Mouse (Mus musculus) heart, postnatal 10 days (tissue): ENCODE measurements at regions not wholly inside any gene's neighbourhood (a gene's known extent, or its start where the extent isn't known, plus 50 kb on each side); places are given as distances from the start of the nearest gene placed in this dataset.
A peak's percentile ranks its signal among the peaks of the same experiment; 100 is the strongest.

ENCODE experiments used
- DNase-seq, 2 experiments: peaks; one replicate each; pipeline ENCODE4 v3.0.0; 2021
- intact Hi-C: fragments of 180-260 bp; cut with DNase I; formaldehyde crosslinking; loops from one replicate; pipeline ENCODE4 v1.15.1; 2025

DNA sequence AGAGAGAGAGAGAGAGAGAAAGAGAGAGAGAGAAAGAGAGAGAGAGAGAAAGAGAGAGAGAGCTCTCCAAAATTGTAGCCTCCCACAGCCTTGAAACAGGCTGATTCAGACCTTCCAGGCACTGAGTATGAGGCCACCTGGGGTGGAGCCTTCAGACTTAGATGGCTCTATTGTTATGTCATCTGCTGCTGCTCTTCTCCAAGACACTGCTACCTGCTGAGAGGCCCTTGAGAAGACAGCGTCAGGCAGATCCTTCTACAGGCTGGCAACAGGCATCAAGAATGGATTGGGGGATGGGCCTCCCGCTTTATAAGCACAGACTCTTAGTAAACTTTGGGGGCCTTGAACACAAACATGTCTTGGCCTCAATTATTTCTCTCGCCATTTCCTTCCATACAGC lies 1340.9 kb upstream of the Adgrl3 start:
- intact Hi-C loops, result no loop called here
- DNase-seq, result no peak

DNA sequence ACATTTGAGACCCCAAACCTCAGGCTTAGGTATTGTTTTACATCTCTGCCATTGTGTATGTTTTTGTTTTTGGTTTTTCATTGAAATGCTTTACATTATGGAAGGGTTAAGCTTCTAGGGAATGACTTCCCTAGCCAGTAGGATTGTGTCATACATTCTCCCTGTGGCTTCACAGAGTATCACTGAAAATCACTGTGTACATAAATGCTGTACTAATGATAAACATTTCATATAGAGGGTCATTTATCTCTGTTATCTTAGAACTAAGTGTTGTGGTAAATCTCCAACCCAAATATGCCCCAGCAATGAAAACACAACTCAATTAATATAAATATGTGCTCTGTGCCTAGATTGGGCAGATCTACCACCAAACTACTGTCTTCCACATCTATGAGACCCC lies 1339.6 kb upstream of the Adgrl3 start:
- intact Hi-C loops, result no loop called here
- DNase-seq, result no peak

DNA sequence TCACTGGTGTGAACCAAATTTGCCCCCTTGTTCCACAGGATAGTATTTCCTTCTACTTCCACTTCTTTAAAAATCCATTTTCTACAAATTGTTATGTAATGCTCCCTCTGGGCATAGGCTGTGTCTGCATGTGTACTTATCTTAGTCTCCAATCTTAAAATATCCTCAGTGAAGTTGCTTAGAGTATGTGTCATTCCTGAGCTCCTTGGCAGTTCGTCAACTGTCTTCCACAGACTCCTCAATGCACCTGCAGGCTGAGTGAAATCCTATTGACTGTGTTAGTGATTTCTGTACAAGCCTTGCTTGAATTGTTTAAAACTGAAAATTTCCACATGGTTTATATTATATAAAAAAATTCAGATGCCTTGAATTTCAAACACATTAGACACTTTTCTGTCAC lies 1313.3 kb upstream of the Adgrl3 start:
- intact Hi-C loops, result no loop called here
- DNase-seq, result no peak

DNA sequence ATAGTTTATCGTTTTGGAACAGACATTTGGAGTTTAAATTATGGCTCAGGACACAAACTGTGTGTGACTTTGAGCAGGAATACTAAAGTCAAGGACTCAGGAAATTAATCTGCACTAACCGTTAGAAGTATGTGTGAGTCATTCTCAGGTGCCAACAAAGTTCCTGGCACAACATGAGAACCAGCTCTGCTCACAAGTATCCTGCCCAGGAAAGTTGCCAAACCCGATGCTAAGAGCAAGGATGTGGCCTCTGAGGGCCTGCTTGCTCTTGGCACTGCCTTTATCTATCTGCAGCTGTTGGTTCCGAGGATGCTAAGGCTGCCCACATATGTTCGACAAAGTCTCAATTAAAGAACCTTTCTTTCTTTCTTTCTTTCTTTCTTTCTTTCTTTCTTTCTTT lies 1285.1 kb upstream of the Adgrl3 start:
- peak; percentile 20 to 22 for DNase-seq
- intact Hi-C loops, result no loop called here

DNA sequence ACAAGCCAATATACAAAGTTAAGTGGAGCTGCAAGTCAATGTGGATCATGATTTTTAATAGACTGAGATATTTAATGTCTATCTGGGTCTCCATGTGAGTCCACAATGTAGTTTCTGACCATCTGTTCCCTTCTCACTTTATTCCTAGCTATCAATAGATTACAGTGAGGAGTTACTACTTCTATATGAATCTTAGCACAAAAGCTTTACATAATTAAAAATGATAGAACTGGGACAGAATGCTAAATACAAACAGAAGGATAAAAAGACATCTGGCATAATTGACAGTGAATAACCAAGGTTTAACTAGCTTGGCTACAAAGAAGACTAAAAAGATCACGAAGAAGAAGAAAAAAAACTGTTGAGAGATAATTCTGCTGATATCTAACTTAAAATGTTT lies 1235.5 kb upstream of the Adgrl3 start:
- DNase-seq, result no peak
- intact Hi-C loops, result no loop called here

DNA sequence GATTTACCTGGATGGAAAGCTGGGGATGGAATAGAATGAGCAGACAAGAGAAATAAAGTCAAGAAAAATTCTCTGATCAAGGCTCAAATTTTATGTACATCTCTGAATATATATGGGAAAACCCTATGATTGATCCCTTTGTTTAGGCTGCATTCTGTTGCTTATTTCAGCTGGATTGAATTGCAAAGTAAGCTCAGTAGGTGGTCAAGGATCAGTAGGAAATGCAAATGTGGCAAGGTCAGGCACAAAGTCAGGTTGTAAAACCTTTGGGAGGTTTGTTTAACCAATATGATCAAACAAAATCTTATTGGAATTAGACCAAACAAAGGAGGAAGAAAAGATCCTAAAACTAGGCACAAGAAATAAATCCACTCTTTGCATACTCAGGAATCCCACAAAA lies 1193.4 kb upstream of the Adgrl3 start:
- no peak for DNase-seq
- intact Hi-C loops, result no loop called here

DNA sequence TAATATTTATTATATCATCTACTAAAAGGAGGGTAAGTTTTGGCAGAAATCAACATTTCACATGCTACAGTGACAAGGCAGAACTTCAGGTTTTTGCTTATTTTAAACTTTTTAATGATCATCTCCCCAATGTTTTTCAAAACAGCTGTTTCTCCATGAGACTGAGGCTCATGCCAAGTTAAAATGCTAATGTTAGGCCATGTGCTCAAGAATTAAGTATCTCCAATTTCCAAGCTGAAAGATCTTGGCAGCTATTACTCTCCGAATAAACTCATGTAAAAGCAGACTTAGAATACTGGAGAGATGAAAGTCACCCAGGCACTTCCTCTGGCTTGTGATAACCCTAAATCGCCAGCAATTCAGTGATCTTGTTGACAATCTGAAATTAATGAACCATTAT lies 1173.5 kb upstream of the Adgrl3 start:
- intact Hi-C loops, result no loop called here

DNA sequence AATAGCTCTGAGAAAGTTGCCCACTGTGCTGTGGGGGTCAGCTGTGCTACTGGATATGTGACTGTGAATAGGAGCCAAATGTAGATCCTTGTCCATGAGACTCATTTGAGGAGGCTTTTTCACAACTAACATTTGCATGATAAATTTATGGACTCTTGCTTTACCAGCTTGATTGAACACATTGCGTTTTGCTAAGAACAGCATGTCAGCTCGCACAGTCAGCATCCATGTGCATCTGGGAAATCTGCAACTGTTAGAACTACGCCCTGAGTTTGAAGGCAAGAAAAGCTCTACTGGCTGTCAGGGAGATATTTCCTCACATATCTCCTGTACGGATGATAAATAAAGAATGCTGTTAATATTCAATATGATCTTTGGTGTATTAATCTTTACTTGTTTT lies 1164.1 kb upstream of the Adgrl3 start:
- DNase-seq, result no peak
- intact Hi-C loops, result no loop called here

More for the DNA sequence above, 1173.5 kb upstream of the Adgrl3 start:
- DNase-seq, result no peak

DNA sequence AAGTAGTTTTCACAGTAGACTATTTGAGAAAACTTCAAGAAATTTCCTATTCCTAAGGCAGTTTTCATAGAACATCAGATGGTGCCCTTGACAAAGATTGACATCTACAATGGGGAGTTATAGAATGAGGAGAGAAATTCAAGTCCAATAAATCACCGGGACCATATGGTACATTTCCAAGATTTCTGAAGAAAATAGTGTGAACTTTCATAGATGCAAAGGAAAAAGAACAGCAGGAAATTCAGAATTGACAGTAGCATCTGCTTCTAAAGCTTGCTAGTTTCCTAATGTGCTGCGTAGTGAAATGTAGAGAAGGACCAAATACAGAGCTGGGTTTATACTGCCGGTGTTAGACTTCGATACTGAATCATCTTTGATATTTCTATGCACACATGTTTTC lies 1119.2 kb upstream of the Adgrl3 start:
- intact Hi-C loops, result no loop called here
- DNase-seq, result no peak

DNA sequence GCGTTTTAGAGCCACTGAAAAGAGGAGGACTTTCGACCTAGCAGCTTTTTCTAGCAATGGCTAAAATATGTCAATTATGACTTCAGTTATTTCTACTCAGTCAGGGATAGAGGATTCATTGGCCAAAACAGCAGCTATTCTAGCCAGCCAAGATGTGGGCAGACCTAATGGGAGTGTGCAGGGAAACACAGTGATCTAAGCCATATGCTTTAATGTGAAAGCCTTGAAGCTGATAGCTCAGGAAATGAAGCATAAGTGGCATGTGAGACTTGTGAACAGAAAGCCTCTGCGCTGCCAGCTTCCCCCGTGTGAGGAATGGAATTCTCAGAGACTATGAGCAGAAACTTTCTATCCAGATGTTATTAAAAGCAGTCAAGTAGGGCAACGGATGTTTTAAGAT lies 1114.6 kb upstream of the Adgrl3 start:
- intact Hi-C loops, result no loop called here
- DNase-seq, result peak in 1 of 2 experiments; percentile 4
